17 mouse cellular contexts compared by ENCODE assay signal in genomic region chr4:135161441-135161840, GRCm38 (mm10). TPM values are rescaled to one million over a fixed set of nuclear protein-coding genes. Genes with fewer than 3 reads are reported as not detected.
"Had no signal": no experiment of that assay in that cellular context is flagged by ENCODE, and none has a peak within 500 bp of the region (broad histone marks: within the 10 kb centered on the region; RNA-seq: fewer than 3 reads in every experiment).

No protein-coding gene starts in this region.

- H3K27ac ChIP-seq: neural tube, embryonic 13.5 days; neural tube, embryonic 15.5 days; stomach, embryonic 15.5 days; stomach, postnatal 0 days had no signal

- H3K9me3 ChIP-seq: neural tube, embryonic 13.5 days; neural tube, embryonic 15.5 days; stomach, embryonic 15.5 days had no signal

- H3K4me2 ChIP-seq: neural tube, embryonic 13.5 days; neural tube, embryonic 15.5 days; stomach, embryonic 15.5 days had no signal

- DNase-seq: retina, postnatal 1 day; right cerebral cortex, adult 18-20 months; right cerebral cortex, postnatal 14 days; right cerebral cortex, postnatal 25 days; right cerebral cortex, postnatal 4 days; spleen, adult 18-20 months; thymus, adult 18-20 months; thymus, adult 2 months; thymus, postnatal 14 days; thymus, postnatal 25 days; thymus, postnatal 36 days; thymus, postnatal 4 days had no signal

- H3K4me3 ChIP-seq: neural tube, embryonic 13.5 days; neural tube, embryonic 15.5 days; stomach, embryonic 15.5 days had no signal

- H3K36me3 ChIP-seq: neural tube, embryonic 13.5 days; neural tube, embryonic 15.5 days; stomach, embryonic 15.5 days had no signal

- H3K9ac ChIP-seq: neural tube, embryonic 13.5 days; neural tube, embryonic 15.5 days; stomach, embryonic 15.5 days had no signal

RNA-seq across cellular contexts. Expression of gene Runx3, which starts 41.0 kb away (rescaled TPM):
- polyA plus RNA-seq: neural tube, embryonic 14.5 days had no signal
